11 mouse cellular contexts compared by ENCODE assay signal in genomic region chr3:68573226-68573624, GRCm38 (mm10).
DNase-seq lines count a peak whose midpoint lies in the region.
"Had no signal": no experiment of that assay in that cellular context is flagged by ENCODE, and none has a peak within 500 bp of the region (broad histone marks: within the 10 kb centered on the region; RNA-seq: fewer than 3 reads in every experiment).

No protein-coding gene starts in this region.

- H3K9me3 ChIP-seq in hindbrain, embryonic 10.5 days: no peaks in the 10 kb centered on the region
- H3K9me3 ChIP-seq: liver, embryonic 13.5 days had no signal

- intact Hi-C loops in heart, postnatal 36 days (cut with DNase I): no loop called here

- 66% methylated on average over 3 of the region's 3 CpGs for WGBS in hindbrain, embryonic 10.5 days

- peaks cover 61% of the 10 kb centered on the region for H3K4me1 ChIP-seq in hindbrain, embryonic 10.5 days (replicated peaks)

- H3K27me3 ChIP-seq in hindbrain, embryonic 10.5 days (ENCODE audit: insufficient read depth, poor library complexity, severe bottlenecking): no peaks in the 10 kb centered on the region
- H3K27me3 ChIP-seq: liver, embryonic 13.5 days had no signal

- peak overlapping the region; percentile 56 for H3K4me3 ChIP-seq in hindbrain, embryonic 10.5 days
- H3K4me3 ChIP-seq: erythroblast, embryonic 14.5 days; liver, embryonic 13.5 days had no signal

- peak overlapping the region; percentile 91 for H3K27ac ChIP-seq in hindbrain, embryonic 10.5 days
- H3K27ac ChIP-seq: liver, embryonic 13.5 days had no signal

- peak; percentile 53 for DNase-seq in cerebellum, adult 11-12 months
- no peak for DNase-seq in cerebellum, adult 11 months
- peak; percentile 66 for DNase-seq in brain, adult 2 months (ENCODE audit: low read depth, low spot score)
- DNase-seq in hindbrain, embryonic 10.5 days (ENCODE audit: low spot score): no peak
- DNase-seq in lung, postnatal 4 days: peak; percentile 43 to 70
- no peak for DNase-seq in frontal cortex, postnatal 14 days (ENCODE audit: low spot score in 2 of 2)
- no peak for DNase-seq in spleen, postnatal 14 days (ENCODE audit: low spot score in 2 of 2)
- DNase-seq in heart, postnatal 36 days: no peak
- DNase-seq: heart, postnatal 14 days; liver, embryonic 13.5 days had no signal

- H3K36me3 ChIP-seq in hindbrain, embryonic 10.5 days: no peaks in the 10 kb centered on the region
- H3K36me3 ChIP-seq: liver, embryonic 13.5 days had no signal

Comparison
In these comparisons a context has a peak if more than half of its experiments do, and no peak if none do; other contexts are left out.
1. DNase-seq: peak in cerebellum, adult 11-12 months (single experiment), brain, adult 2 months (single experiment) and lung, postnatal 4 days (2 of 2); none in cerebellum, adult 11 months (single experiment), hindbrain, embryonic 10.5 days (single experiment), frontal cortex, postnatal 14 days (0 of 2), spleen, postnatal 14 days (0 of 2) and heart, postnatal 36 days (0 of 2).